Mouse (Mus musculus) layer of hippocampus, adult 2 months (tissue): ENCODE data around the gene Ablim1. TPM values are rescaled to one million over a fixed set of nuclear protein-coding genes. Genes with fewer than 3 reads are reported as not detected.

ENCODE experiments used
- DNase-seq, 2 experiments: peaks; one replicate each; pipeline ENCODE4 v3.0.0; 2022; ENCODE audit warnings: low spot score in 2 of 2
- H3K27ac ChIP-seq: fragments of 200-600 bp; 2 replicates; pipeline ENCODE4 v1.8.1; 2022
- H3K4me3 ChIP-seq: fragments of 200-600 bp; 2 replicates; pipeline ENCODE4 v1.8.1; 2022; ENCODE audit warnings: mild to moderate bottlenecking
- CTCF ChIP-seq: fragments of 200-600 bp; conservative IDR thresholded peaks from 2 replicates; pipeline ENCODE4 v1.8.1; 2022; ENCODE audit warnings: antibody characterized with exemption, mild to moderate bottlenecking, moderate library complexity
- total RNA-seq, 2 experiments: library from RNA; stranded (reverse); gene quantifications; 2 replicates each; pipeline ENCODE4 v1.2.3; 2021

Gene Ablim1
- total RNA-seq, 2 experiments from 2014 or later, result 85.1 to 86.0 TPM

GRCm38 (mm10) chr19:57100753-57101446 lies 213.8 kb downstream of the Ablim1 start:
- H3K27ac ChIP-seq, result peak overlapping the region; percentile 83
- DNase-seq, result no peak
- TF ChIP-seq CTCF, result no peak

GRCm38 (mm10) chr19:57099986-57100385 lies 214.7 kb downstream of the Ablim1 start:
- DNase-seq, result no peak
- TF ChIP-seq CTCF, result no peak
- H3K27ac ChIP-seq, result peak overlapping the region; percentile 83
- no peak overlapping the region for H3K4me3 ChIP-seq

More at GRCm38 (mm10) chr19:57100753-57101446, 213.8 kb downstream of the Ablim1 start:
- no peak overlapping the region for H3K4me3 ChIP-seq

- Histone ChIP-seq H3K4me3 (no peak overlapping the region), H3K27ac (peak overlapping the region; percentile 83)
- TF ChIP-seq CTCF, result no peak
- DNase-seq, result no peak
Observed at GRCm38 (mm10) chr19:57099094-57099357, 215.7 kb downstream of the Ablim1 start.

GRCm38 (mm10) chr19:57098241-57099093 lies 216.3 kb downstream of the Ablim1 start:
- Histone ChIP-seq H3K27ac (peak overlapping the region; percentile 87), H3K4me3 (no peak overlapping the region)
- peak; percentile 49 to 73 for DNase-seq
- TF ChIP-seq CTCF, result peak; percentile 51

GRCm38 (mm10) chr19:57095340-57095739 lies 219.4 kb downstream of the Ablim1 start:
- Histone ChIP-seq H3K4me3 (no peak overlapping the region), H3K27ac (0 out of 2 replicates have a peak overlapping the region, but pooled peaks have one; percentile 14)
- no peak for TF ChIP-seq CTCF
- DNase-seq, result no peak

- Histone ChIP-seq H3K27ac (peak overlapping the region; percentile 36; the same call in 1 of the 2 replicates), H3K4me3 (no peak overlapping the region)
- TF ChIP-seq CTCF, result no peak
- DNase-seq, result no peak
Observed at GRCm38 (mm10) chr19:57093698-57094004, 221.1 kb downstream of the Ablim1 start.

GRCm38 (mm10) chr19:57092958-57093697 lies 221.6 kb downstream of the Ablim1 start:
- DNase-seq, result no peak
- Histone ChIP-seq H3K4me3 (no peak overlapping the region), H3K27ac (peak overlapping the region; percentile 36; the same call in 1 of the 2 replicates)
- no peak for TF ChIP-seq CTCF

- Histone ChIP-seq H3K27ac (peak overlapping the region; percentile 62; the same call in 1 of the 2 replicates), H3K4me3 (no peak overlapping the region)
- no peak for TF ChIP-seq CTCF
- no peak for DNase-seq
Observed at GRCm38 (mm10) chr19:57091278-57091677, 223.4 kb downstream of the Ablim1 start.

- no peak for TF ChIP-seq CTCF
- Histone ChIP-seq H3K27ac (peak overlapping the region; percentile 62), H3K4me3 (no peak overlapping the region)
- no peak for DNase-seq
Observed at GRCm38 (mm10) chr19:57088804-57089369, 225.8 kb downstream of the Ablim1 start.

- H3K4me3 ChIP-seq, result no peak overlapping the region
- no peak for DNase-seq
- no peak for TF ChIP-seq CTCF
- no peak overlapping the region for H3K27ac ChIP-seq
Observed at GRCm38 (mm10) chr19:57084520-57085166, 230.1 kb downstream of the Ablim1 start.

GRCm38 (mm10) chr19:57083887-57084286 lies 230.8 kb downstream of the Ablim1 start:
- 0 out of 2 replicates have a peak overlapping the region, but pooled peaks have one; percentile 3 for H3K27ac ChIP-seq
- TF ChIP-seq CTCF, result no peak
- no peak for DNase-seq
- no peak overlapping the region for H3K4me3 ChIP-seq

GRCm38 (mm10) chr19:57083183-57083555 lies 231.6 kb downstream of the Ablim1 start:
- no peak for TF ChIP-seq CTCF
- no peak overlapping the region for H3K4me3 ChIP-seq
- H3K27ac ChIP-seq, result 0 out of 2 replicates have a peak overlapping the region, but pooled peaks have one; percentile 0
- DNase-seq, result no peak
